Mouse (Mus musculus): ENCODE data around the gene Bloc1s2. TPM values are rescaled to one million over a fixed set of nuclear protein-coding genes. Genes with fewer than 3 reads are reported as not detected.

The Bloc1s2 gene
- 28.5 TPM for polyA plus RNA-seq (2014; fragmentation: Illumina TruSeq; extraction: RNeasy Lipid Tissue Mini Kit (QIAGEN cat#74804))

GRCm38 (mm10) chr19:44145702-44146567 lies at the start of gene Bloc1s2:
Gene Bloc1s2, minus strand, starts transcription at chr19:44146446.

GRCm38 (mm10) chr19:44192342-44192741 lies 46.1 kb upstream of the Bloc1s2 start, which contains the start of gene Pkd2l1:
Gene Pkd2l1, minus strand, starts transcription at chr19:44192442.

GRCm38 (mm10) chr19:44135072-44135959 lies 10.9 kb downstream of the Bloc1s2 start, which contains the start of gene Cwf19l1:
Gene Cwf19l1, minus strand, starts transcription at chr19:44135876.

GRCm38 (mm10) chr19:44106831-44107660 lies 39.2 kb downstream of the Bloc1s2 start, which contains the start of gene Chuk:
Gene Chuk, minus strand, starts transcription at chr19:44107480.

Other genes starting within 250 kb of the Bloc1s2 start
- 5.6 TPM for gene Dnmbp, start 206.3 kb downstream of the Bloc1s2 start, polyA plus RNA-seq (2014; fragmentation: Illumina TruSeq; extraction: RNeasy Lipid Tissue Mini Kit (QIAGEN cat#74804))
- gene Cpn1, start 159.9 kb downstream of the Bloc1s2 start, polyA plus RNA-seq (2014; fragmentation: Illumina TruSeq; extraction: RNeasy Lipid Tissue Mini Kit (QIAGEN cat#74804)): not detected
- gene Cyp2c23, start 117.2 kb downstream of the Bloc1s2 start, polyA plus RNA-seq (2014; fragmentation: Illumina TruSeq; extraction: RNeasy Lipid Tissue Mini Kit (QIAGEN cat#74804)): 0.94 TPM
- 60.7 TPM for gene Erlin1, start 76.7 kb downstream of the Bloc1s2 start, polyA plus RNA-seq (2014; fragmentation: Illumina TruSeq; extraction: RNeasy Lipid Tissue Mini Kit (QIAGEN cat#74804))
- 119 TPM for gene Chuk, start 39.0 kb downstream of the Bloc1s2 start, polyA plus RNA-seq (2014; fragmentation: Illumina TruSeq; extraction: RNeasy Lipid Tissue Mini Kit (QIAGEN cat#74804))
- gene Cwf19l1, start 10.6 kb downstream of the Bloc1s2 start, polyA plus RNA-seq (2014; fragmentation: Illumina TruSeq; extraction: RNeasy Lipid Tissue Mini Kit (QIAGEN cat#74804)): 17.5 TPM
- not detected for gene Pkd2l1, start 46.0 kb upstream of the Bloc1s2 start, polyA plus RNA-seq (2014; fragmentation: Illumina TruSeq; extraction: RNeasy Lipid Tissue Mini Kit (QIAGEN cat#74804))
- 1.3 TPM for gene Scd3, start 56.8 kb upstream of the Bloc1s2 start, polyA plus RNA-seq (2014; fragmentation: Illumina TruSeq; extraction: RNeasy Lipid Tissue Mini Kit (QIAGEN cat#74804))
- gene Scd2, start 147.2 kb upstream of the Bloc1s2 start, polyA plus RNA-seq (2014; fragmentation: Illumina TruSeq; extraction: RNeasy Lipid Tissue Mini Kit (QIAGEN cat#74804)): 628 TPM
- gene Scd4, start 186.6 kb upstream of the Bloc1s2 start, polyA plus RNA-seq (2014; fragmentation: Illumina TruSeq; extraction: RNeasy Lipid Tissue Mini Kit (QIAGEN cat#74804)): 0.48 TPM